Mouse (Mus musculus): Measurements from ENCODE around the gene Atp2b1.

The Atp2b1 gene

DNA sequence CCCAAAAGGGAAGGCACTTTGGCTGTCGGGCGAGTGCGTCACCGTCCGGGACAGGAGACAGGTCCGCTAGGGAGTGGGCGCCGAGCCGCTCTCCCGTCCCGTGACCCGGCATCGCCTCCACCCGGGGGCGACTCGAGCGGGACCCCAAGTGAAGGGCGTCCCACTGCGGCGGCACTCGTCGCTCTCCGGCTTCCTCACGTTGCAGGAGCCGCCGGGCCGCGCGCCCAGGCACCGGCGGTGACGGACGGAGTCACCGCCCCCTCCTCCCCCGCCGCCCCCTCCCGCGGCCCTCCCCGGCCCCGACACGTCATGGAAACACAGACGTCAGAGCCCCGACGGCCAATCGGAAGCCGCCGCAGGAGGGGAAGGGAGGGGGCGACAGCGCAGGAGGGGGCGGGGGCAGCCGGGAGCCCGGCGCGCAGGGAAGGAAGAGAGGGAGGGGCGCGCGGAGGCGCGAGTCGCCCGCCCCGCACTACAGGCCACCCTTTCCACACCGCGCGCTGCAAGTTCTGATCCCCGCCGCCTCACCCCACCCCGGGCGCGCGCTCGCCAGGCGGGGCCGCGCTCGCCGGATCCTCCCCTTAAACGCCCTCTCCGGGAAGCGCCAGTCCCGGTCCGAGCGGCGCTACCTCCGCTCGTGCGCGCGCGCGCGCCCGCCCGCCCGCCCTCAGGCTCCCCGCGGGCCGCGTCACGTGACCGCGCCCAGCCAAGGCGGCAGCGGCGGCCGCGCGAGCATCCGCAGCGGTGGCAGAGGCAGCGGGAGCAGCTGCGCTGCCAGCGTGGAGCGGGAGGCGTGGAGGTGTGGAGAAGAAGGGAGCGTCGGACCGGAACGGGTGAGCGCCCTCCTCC lies at the start of gene Atp2b1:
Atp2b1 (plus strand) TSS at position 446 of the 849 bp plus-strand sequence.
- peak; percentile 52 for DNase-seq (ENCODE audit: extremely low spot score, low read depth, low spot score)

GRCm38 (mm10) chr10:98864851-98865250 lies 49.4 kb upstream of the Atp2b1 start:
- no peak for DNase-seq (ENCODE audit: extremely low spot score, low read depth, low spot score)

GRCm38 (mm10) chr10:98866836-98867370 lies 47.3 kb upstream of the Atp2b1 start:
- no peak for DNase-seq (ENCODE audit: extremely low spot score, low read depth, low spot score)

DNA sequence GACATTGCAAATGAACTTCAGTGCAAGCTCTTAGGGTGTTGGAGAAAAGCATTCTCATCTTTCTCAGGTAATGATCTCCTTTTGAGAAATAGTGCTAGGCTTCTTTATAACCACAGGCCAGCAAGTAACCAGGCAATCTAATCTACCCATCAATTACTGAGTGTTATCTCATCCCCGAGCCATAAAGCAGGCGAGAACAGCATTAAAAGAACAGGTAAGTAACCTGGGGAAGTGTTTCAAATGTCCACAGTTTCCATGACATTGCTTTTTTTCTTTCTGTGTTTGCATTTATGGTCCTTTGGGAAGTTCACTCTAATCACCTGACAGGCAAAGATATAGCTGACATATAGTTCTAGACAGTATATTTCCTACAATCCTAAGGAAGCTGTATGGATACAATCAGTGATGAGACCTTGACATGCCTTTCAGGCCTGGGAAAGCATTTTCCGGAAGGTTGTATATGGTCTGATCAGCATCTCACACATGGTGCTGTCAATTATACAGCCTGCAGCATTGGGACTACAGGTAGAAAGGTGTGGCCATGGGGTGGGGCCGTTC lies 45.8 kb upstream of the Atp2b1 start:
- DNase-seq (ENCODE audit: extremely low spot score, low read depth, low spot score), result no peak

DNA sequence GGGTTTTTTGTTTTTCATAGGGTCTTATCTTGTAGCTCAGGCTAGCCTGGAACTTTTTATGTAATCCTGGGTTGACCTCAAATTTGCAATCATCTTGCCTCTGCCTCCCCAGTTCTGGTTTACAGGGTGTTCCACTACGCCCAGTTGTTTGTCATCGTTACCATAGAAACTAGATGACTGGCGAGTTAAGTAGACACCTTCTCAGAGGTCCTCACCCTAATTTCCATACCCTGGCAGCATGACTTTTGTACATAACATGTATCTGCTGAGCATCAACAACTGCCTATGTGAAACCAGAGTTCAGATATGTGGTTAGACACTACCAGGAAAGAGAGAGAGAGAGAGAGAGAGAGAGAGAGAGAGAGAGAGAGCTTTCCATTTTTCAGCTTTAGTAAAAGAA lies 36.4 kb upstream of the Atp2b1 start:
- no peak for DNase-seq (ENCODE audit: extremely low spot score, low read depth, low spot score)

GRCm38 (mm10) chr10:98878636-98879035 lies 35.6 kb upstream of the Atp2b1 start:
- DNase-seq (ENCODE audit: extremely low spot score, low read depth, low spot score), result no peak

- DNase-seq (ENCODE audit: extremely low spot score, low read depth, low spot score), result no peak
Observed at GRCm38 (mm10) chr10:98880057-98880456, 34.1 kb upstream of the Atp2b1 start.

GRCm38 (mm10) chr10:98880711-98881110 lies 33.5 kb upstream of the Atp2b1 start:
- DNase-seq (ENCODE audit: extremely low spot score, low read depth, low spot score), result no peak

DNA sequence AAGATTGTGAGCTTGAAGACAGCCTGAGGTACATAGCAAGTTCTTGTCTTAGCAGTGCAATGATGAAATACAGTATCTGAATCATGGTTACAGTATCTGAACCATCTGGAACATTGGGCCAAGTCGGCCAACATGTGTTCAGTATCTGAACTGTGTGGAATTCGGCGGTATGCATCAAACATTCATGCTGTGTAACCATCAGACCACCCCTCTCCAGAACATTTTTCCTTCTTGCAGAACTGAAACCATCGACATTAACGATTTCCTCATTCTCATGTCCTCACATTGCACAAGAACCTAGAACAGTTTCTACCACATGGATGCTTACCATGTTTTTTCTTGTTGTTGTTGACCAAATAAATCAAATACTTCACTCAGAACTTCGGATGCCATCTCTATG lies 32.7 kb upstream of the Atp2b1 start:
- no peak for DNase-seq (ENCODE audit: extremely low spot score, low read depth, low spot score)

- no peak for DNase-seq (ENCODE audit: extremely low spot score, low read depth, low spot score)
Observed at GRCm38 (mm10) chr10:98882587-98882986, 31.6 kb upstream of the Atp2b1 start.

- no peak for DNase-seq (ENCODE audit: extremely low spot score, low read depth, low spot score)
Observed at GRCm38 (mm10) chr10:98884445-98884844, 29.8 kb upstream of the Atp2b1 start.

- no peak for DNase-seq (ENCODE audit: extremely low spot score, low read depth, low spot score)
Observed at GRCm38 (mm10) chr10:98886770-98887271, 27.4 kb upstream of the Atp2b1 start.

- DNase-seq (ENCODE audit: extremely low spot score, low read depth, low spot score), result no peak
Observed at GRCm38 (mm10) chr10:98891361-98891760, 22.8 kb upstream of the Atp2b1 start.

- no peak for DNase-seq (ENCODE audit: extremely low spot score, low read depth, low spot score)
Observed at GRCm38 (mm10) chr10:98897507-98897906, 16.7 kb upstream of the Atp2b1 start.

DNA sequence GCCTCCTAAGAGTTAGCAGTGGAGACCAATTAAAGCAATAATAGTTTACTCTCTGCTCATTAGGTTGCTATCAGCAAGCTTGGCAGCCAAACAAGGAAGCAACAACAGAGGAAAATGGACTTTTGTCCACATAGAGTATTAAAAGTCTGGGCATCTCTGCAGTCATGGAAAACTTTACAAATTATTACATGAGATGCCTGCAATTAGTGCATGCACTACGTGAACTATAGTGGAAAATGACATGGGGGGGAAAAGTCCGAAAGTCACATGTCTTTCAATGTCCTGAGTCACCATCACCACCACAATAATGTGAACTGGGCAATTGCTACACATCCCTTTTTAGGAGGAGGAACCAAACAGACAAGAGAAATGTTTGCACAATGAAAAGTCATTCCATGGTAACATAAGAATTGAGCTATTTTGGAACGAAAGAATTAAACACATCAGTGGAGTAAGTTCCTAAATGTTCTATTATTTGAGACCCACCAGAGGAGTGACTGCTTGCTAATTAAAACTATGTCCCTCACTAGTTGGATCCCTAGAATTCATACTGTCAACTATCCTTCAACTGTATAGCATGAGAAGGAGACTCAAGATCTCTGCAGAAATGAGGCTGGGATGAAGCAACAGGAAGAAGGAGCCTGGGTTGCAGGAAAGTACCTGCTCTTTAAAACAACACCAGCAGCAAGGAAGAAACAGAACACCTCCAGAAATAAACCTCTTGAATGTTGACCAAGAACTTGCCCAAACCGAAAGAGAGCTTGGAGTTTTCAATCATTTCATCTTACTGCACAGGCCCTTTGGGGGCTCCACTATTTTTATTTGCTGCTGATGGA lies 16.1 kb upstream of the Atp2b1 start:
- no peak for DNase-seq (ENCODE audit: extremely low spot score, low read depth, low spot score)

DNA sequence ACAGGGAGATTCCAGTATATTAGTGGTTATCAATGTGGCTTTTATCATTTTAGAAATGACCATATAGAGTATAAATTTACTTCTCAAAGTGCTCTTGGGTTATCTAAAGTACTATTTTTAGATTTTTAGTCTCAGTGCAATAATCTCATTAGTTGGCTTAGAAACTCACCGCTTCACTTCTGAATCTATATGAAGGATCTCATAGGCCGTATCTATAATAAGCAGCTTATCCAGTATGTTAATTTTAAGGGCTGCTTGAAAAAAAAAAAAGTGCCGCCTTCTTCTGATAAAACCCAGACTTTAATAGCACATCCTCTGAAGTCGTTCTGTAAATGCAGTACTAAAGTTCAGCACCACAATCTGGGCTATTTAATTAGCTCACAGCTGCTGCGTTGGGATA lies 12.7 kb upstream of the Atp2b1 start:
- DNase-seq (ENCODE audit: extremely low spot score, low read depth, low spot score), result no peak

DNA sequence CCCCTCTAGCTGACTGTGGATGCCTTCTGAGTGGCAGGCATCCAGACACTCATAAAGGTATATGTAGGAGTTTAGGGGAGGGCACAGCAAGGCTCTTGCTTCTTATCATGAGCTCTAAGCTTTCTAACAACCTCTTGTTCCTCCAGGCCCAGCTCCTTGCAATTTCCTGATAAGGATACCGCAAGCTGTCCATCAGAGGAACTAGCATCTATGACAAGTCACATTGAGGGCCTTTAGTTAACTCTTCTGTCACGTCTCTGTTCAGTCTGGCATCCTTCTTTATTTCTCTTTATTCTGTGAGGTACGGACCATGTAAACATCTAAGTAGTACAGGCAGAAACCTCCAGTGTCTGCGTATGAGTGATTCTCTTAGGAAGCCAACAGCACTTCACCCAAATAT lies 8.2 kb upstream of the Atp2b1 start:
- no peak for DNase-seq (ENCODE audit: extremely low spot score, low read depth, low spot score)

DNA sequence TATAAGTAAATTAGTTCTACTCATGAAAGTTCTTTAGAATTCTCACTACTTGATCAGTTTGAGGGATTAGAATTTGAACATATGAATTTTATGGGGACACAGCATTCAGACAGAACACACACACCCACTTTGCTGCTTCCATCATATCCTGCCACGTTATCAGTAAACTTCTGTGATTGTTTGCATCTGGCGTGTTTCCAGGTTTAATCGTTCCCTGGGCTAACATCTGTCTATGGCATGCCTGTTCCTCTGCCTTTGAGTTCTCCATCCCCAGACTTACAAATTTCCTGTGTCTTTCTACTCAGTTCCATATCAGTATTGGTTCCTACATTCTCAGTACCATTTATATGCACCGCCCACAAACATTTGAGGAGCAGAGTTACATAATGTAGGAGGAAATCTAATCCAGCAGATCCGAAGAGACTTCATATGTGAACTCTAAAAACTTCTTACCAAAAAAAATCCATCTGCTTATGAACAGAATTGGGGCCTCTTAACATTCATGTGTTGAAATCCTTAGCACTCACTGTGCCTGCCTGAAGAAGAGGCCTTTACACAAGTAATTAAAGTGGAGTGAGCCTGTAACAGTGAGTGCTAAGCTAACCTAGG lies 7.2 kb upstream of the Atp2b1 start:
- DNase-seq (ENCODE audit: extremely low spot score, low read depth, low spot score), result no peak

DNA sequence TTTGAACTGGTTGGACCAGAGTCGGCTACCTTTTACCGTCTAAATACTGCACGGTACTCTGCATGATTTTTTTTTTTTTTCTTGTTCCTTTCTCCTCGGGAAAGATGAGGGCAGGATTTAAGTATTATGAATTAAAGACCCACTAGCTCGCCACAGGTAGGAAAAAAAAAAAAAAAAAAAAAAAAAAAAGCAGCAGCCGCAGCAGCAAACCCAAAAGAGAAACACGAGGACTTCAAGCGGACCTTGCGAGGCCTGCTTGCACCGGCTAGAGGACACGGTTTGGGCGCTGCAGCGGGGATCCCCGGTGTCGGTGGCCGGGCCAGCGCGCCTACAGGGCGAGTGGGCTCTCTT lies 621 bp upstream of the Atp2b1 start:
- DNase-seq (ENCODE audit: extremely low spot score, low read depth, low spot score), result no peak

- DNase-seq (ENCODE audit: extremely low spot score, low read depth, low spot score), result no peak
Observed at GRCm38 (mm10) chr10:98914810-98915241, 620 bp downstream of the Atp2b1 start.

GRCm38 (mm10) chr10:98915398-98915931 lies 1.3 kb downstream of the Atp2b1 start:
- no peak for DNase-seq (ENCODE audit: extremely low spot score, low read depth, low spot score)

Measured in hindlimb bud, embryonic 11.5 days (tissue).